Mouse (Mus musculus): ENCODE results near the gene Pank4.

GRCm38 (mm10) chr4:154929088-154929660, 34.7 kb upstream of the Pank4 start:
- TF ChIP-seq POLR2A (IDR thresholded peaks at IDR 0.05; ENCODE audit: insufficient read length, low read depth) (no peak), REST (IDR thresholded peaks at IDR 0.05; ENCODE audit: insufficient read depth, insufficient read length) (no peak), E2F4 (IDR thresholded peaks at IDR 0.05; ENCODE audit: insufficient read depth) (no peak), USF1 (IDR thresholded peaks at IDR 0.05; ENCODE audit: low read depth) (no peak), TCF3 (IDR thresholded peaks at IDR 0.05; ENCODE audit: insufficient read length, low read depth) (no peak), MAX (IDR thresholded peaks at IDR 0.05; ENCODE audit: low read depth) (no peak), POLR2AphosphoS2 (IDR thresholded peaks at IDR 0.05; ENCODE audit: insufficient read length, low read depth) (no peak), CEBPB (IDR thresholded peaks at IDR 0.05; ENCODE audit: insufficient read depth, poor library complexity, severe bottlenecking) (no peak), TCF12 (IDR thresholded peaks at IDR 0.05; ENCODE audit: insufficient read depth, poor library complexity, severe bottlenecking) (no peak), SRF (IDR thresholded peaks at IDR 0.05; ENCODE audit: control insufficient read depth, insufficient read length, low read depth) (no peak), MYOD1 (IDR thresholded peaks at IDR 0.05; ENCODE audit: control insufficient read depth in 1 of 3, insufficient read length in 2 of 3, low read depth in 2 of 3) (no peak), MYOG (IDR thresholded peaks at IDR 0.05; ENCODE audit: control insufficient read depth in 1 of 3, insufficient read depth in 1 of 3, insufficient read length in 2 of 3, low read depth in 2 of 3) (no peak)
